Mouse (Mus musculus) MEL (cell line): ENCODE measurements around the gene Cpsf4l. TPM values are rescaled to one million over a fixed set of nuclear protein-coding genes. Genes with fewer than 3 reads are reported as not detected.

ENCODE experiments used
- DNase-seq: peaks from one replicate; pipeline ENCODE4 v3.0.0; 2011; ENCODE audit warnings: low read depth, low spot score
- H3K27ac ChIP-seq: 2 replicates; pipeline ENCODE4 v1.5.1; 2012; ENCODE audit warnings: low read depth, mild to moderate bottlenecking, control low read depth, low read length, moderate library complexity; ENCODE audit not compliant: control insufficient read depth
- H3K27me3 ChIP-seq, 2 experiments: fragments of 150-350 bp in 1 of 2; sonication (generic) in 1 of 2; 2 replicates each; pipeline ENCODE4 v1.6.1; 2012; ENCODE audit warnings: low read length in 2 of 2, mild to moderate bottlenecking in 2 of 2, improper control_type of control experiment in 1 of 2, moderate library complexity in 1 of 2; ENCODE audit not compliant: insufficient read depth in 2 of 2, control insufficient read depth in 1 of 2
- H3K36me3 ChIP-seq, 2 experiments: 2 replicates each; pipeline ENCODE4 v1.6.1; 2012 to 2014; ENCODE audit warnings: low read length in 2 of 2, improper control_type of control experiment in 1 of 2, inconsistent platforms in 1 of 2, mild to moderate bottlenecking in 1 of 2; ENCODE audit not compliant: insufficient read depth in 2 of 2, control insufficient read depth in 1 of 2
- H3K4me1 ChIP-seq, 2 experiments: fragments of 150-350 bp in 1 of 2; sonication (generic) in 1 of 2; 2 replicates each; pipeline ENCODE4 v1.6.1; 2012; ENCODE audit warnings: low read length in 2 of 2, improper control_type of control experiment in 1 of 2, mild to moderate bottlenecking in 1 of 2; ENCODE audit not compliant: insufficient read depth in 2 of 2, control insufficient read depth in 1 of 2
- H3K4me3 ChIP-seq, 2 experiments: fragments of 150-350 bp in 1 of 2; sonication (generic) in 1 of 2; 2 replicates each; pipeline ENCODE4 v1.5.1; 2012; ENCODE audit warnings: low read depth in 2 of 2, low read length in 2 of 2, mild to moderate bottlenecking in 2 of 2, moderate library complexity in 2 of 2, control low read depth in 1 of 2, improper control_type of control experiment in 1 of 2; ENCODE audit not compliant: control insufficient read depth in 1 of 2, insufficient read depth in 1 of 2
- H3K79me2 ChIP-seq: 2 replicates; pipeline ENCODE4 v1.6.1; 2012; ENCODE audit warnings: mild to moderate bottlenecking, low read length, moderate library complexity; ENCODE audit not compliant: control insufficient read depth, poor library complexity, insufficient read depth
- H3K9ac ChIP-seq: 2 replicates; pipeline ENCODE4 v1.6.1; 2012; ENCODE audit warnings: low read depth, mild to moderate bottlenecking, control low read depth, low read length, moderate library complexity; ENCODE audit not compliant: control insufficient read depth, poor library complexity, severe bottlenecking
- H3K9me3 ChIP-seq: fragments of 150-350 bp; sonication (generic); replicated peaks from 2 replicates; pipeline ENCODE4 v1.6.1; 2012; ENCODE audit warnings: mild to moderate bottlenecking, low read length, improper control_type of control experiment, moderate library complexity; ENCODE audit not compliant: insufficient read depth
- BHLHE40 ChIP-seq: IDR thresholded peaks from 2 replicates; pipeline ENCODE4 v1.6.1; 2012; ENCODE audit warnings: low read depth, mild to moderate bottlenecking, inconsistent platforms, low read length, improper control_type of control experiment, borderline replicate concordance
- CHD1 ChIP-seq: IDR thresholded peaks from 2 replicates; pipeline ENCODE4 v1.6.1; 2012; ENCODE audit warnings: low read depth, mild to moderate bottlenecking, inconsistent platforms, low read length, improper control_type of control experiment
- CTCF ChIP-seq, 3 experiments: IDR thresholded peaks in 2 of 3; conservative IDR thresholded peaks in 1 of 3; 2 replicates each; pipeline ENCODE4 v1.5.1; 2011 to 2012; ENCODE audit warnings: low read length in 3 of 3, low read depth in 2 of 3, mild to moderate bottlenecking in 2 of 3, improper control_type of control experiment in 1 of 3, inconsistent platforms in 1 of 3, mixed read lengths in 1 of 3, moderate library complexity in 1 of 3; ENCODE audit not compliant: control insufficient read depth in 1 of 3, insufficient read depth in 1 of 3, poor library complexity in 1 of 3, severe bottlenecking in 1 of 3
- EP300 ChIP-seq, 2 experiments: IDR thresholded peaks; 2 replicates each; pipeline ENCODE4 v1.6.1; 2011; ENCODE audit warnings: improper control_type of control experiment in 2 of 2, low read length in 2 of 2, low read depth in 1 of 2, mild to moderate bottlenecking in 1 of 2
- GATA1 ChIP-seq: IDR thresholded peaks from 2 replicates; pipeline ENCODE4 v1.6.1; 2011; ENCODE audit warnings: low read depth, low read length, improper control_type of control experiment
- KAT2A ChIP-seq: conservative IDR thresholded peaks from 2 replicates; pipeline ENCODE4 v1.6.1; 2012; ENCODE audit warnings: low read depth, low read length, improper control_type of control experiment, inconsistent platforms
- MAX ChIP-seq: IDR thresholded peaks from 2 replicates; pipeline ENCODE4 v1.6.1; 2011; ENCODE audit warnings: low read length, improper control_type of control experiment
- MAZ ChIP-seq: IDR thresholded peaks from 2 replicates; pipeline ENCODE4 v1.6.1; 2012; ENCODE audit warnings: low read depth, mild to moderate bottlenecking, inconsistent platforms, low read length, improper control_type of control experiment
- MXI1 ChIP-seq: IDR thresholded peaks from 2 replicates; pipeline ENCODE4 v1.6.1; 2011; ENCODE audit warnings: mild to moderate bottlenecking, low read depth, low read length, improper control_type of control experiment
- NRF1 ChIP-seq: IDR thresholded peaks from 2 replicates; pipeline ENCODE4 v1.6.1; 2014; ENCODE audit warnings: low read depth, mild to moderate bottlenecking, inconsistent platforms, low read length, improper control_type of control experiment, moderate library complexity; ENCODE audit not compliant: poor library complexity, insufficient read depth, severe bottlenecking
- POLR2A ChIP-seq, 2 experiments: IDR thresholded peaks; 2 replicates each; pipeline ENCODE4 v1.6.1; 2011 to 2012; ENCODE audit warnings: low read length in 2 of 2, mild to moderate bottlenecking in 2 of 2, control low read depth in 1 of 2, improper control_type of control experiment in 1 of 2, low read depth in 1 of 2, moderate library complexity in 1 of 2; ENCODE audit not compliant: control insufficient read depth in 1 of 2, insufficient read depth in 1 of 2, poor library complexity in 1 of 2
- POLR2AphosphoS5 ChIP-seq: IDR thresholded peaks from 2 replicates; pipeline ENCODE4 v1.6.1; 2012; ENCODE audit warnings: low read depth, borderline replicate concordance, mild to moderate bottlenecking, inconsistent platforms, low read length, moderate library complexity, mixed read lengths
- RAD21 ChIP-seq: IDR thresholded peaks from 2 replicates; pipeline ENCODE4 v1.6.1; 2011; ENCODE audit warnings: mild to moderate bottlenecking, low read depth, low read length, improper control_type of control experiment
- SIN3A ChIP-seq: IDR thresholded peaks from 2 replicates; pipeline ENCODE4 v1.6.1; 2012; ENCODE audit warnings: low read length, improper control_type of control experiment, inconsistent platforms
- SMC3 ChIP-seq: IDR thresholded peaks from 2 replicates; pipeline ENCODE4 v1.6.1; 2011; ENCODE audit warnings: low read depth, low read length, improper control_type of control experiment
- TAL1 ChIP-seq: IDR thresholded peaks from 2 replicates; pipeline ENCODE4 v1.6.1; 2012; ENCODE audit warnings: mild to moderate bottlenecking, inconsistent platforms, low read length, moderate library complexity, mixed read lengths
- TBP ChIP-seq: IDR thresholded peaks from 2 replicates; pipeline ENCODE4 v1.8.0; 2011; ENCODE audit warnings: low read depth, low read length, improper control_type of control experiment
- TCF12 ChIP-seq: IDR thresholded peaks from 2 replicates; pipeline ENCODE4 v1.6.1; 2014; ENCODE audit warnings: low read depth, mild to moderate bottlenecking, inconsistent platforms, low read length, improper control_type of control experiment, moderate library complexity
- ZC3H11A ChIP-seq: IDR thresholded peaks from 2 replicates; pipeline ENCODE4 v1.6.1; 2012; ENCODE audit warnings: low read depth, mild to moderate bottlenecking, inconsistent platforms, low read length, improper control_type of control experiment
- ZKSCAN1 ChIP-seq: IDR thresholded peaks from 2 replicates; pipeline ENCODE4 v1.6.1; 2012; ENCODE audit warnings: low read depth, mild to moderate bottlenecking, inconsistent platforms, low read length, improper control_type of control experiment, moderate library complexity
- polyA plus RNA-seq, 2 experiments: library from polyadenylated mRNA; stranded (reverse) in 1 of 2; unstranded in 1 of 2; fragments of >175 nt in 1 of 2; fragments of >200 nt in 1 of 2; gene quantifications; 2 replicates each; pipeline versions ENCODE4 v1.2.1 to v1.2.4; 2012; ENCODE audit warnings: low replicate concordance in 2 of 2, low read depth in 1 of 2; ENCODE audit not compliant: insufficient read length in 2 of 2, insufficient read depth in 1 of 2, missing spikeins in 1 of 2
- total RNA-seq: library from RNA; depleted of rRNA; stranded (reverse); fragments of 300-350 nt; gene quantifications from 2 replicates; pipeline ENCODE4 v1.2.3, GENCODE M21; 2012

Cpsf4l gene
- total and polyA plus RNA-seq, 3 experiments = 0.70 TPM; not detected in 2

- Histone ChIP-seq H3K4me1 (no peaks in the 10 kb centered on the region), H3K79me2 (no peaks in the 10 kb centered on the region), H3K9me3 (no peaks in the 10 kb centered on the region), H3K27me3 (no peaks in the 10 kb centered on the region), H3K27ac (no peak overlapping the region), H3K9ac (no peak overlapping the region), H3K4me3 (no peak overlapping the region), H3K36me3 (no peaks in the 10 kb centered on the region)
- DNase-seq = peak; percentile 86
- TF ChIP-seq POLR2A (IDR thresholded peaks at IDR 0.05; ENCODE audit: control insufficient read depth in 1 of 2, insufficient read depth in 1 of 2, low read depth in 1 of 2, low read length in 2 of 2, poor library complexity in 1 of 2) (no peak), SIN3A (peak; percentile 49), ZKSCAN1 (no peak), CTCF (IDR thresholded peaks at IDR 0.05 in 2 of 3, conservative IDR thresholded peaks at IDR 0.05 in 1 of 3; ENCODE audit: control insufficient read depth in 1 of 3, insufficient read depth in 1 of 3, low read depth in 2 of 3, low read length in 3 of 3, poor library complexity in 1 of 3, severe bottlenecking in 1 of 3) (peak; percentile 99 to 100 (median 100)), EP300 (IDR thresholded peaks at IDR 0.05; ENCODE audit: low read depth in 1 of 2, low read length in 2 of 2) (no peak), GATA1 (no peak), NRF1 (no peak), MAX (no peak; the same call in 1 of the 2 replicates), TAL1 (no peak), MXI1 (no peak; the same call in 1 of the 2 replicates), CHD1 (no peak), BHLHE40 (no peak), SMC3 (peak; percentile 100), TCF12 (no peak), ZC3H11A (peak; percentile 100), RAD21 (no peak; the same call in none of the 2 replicates), TBP (no peak), MAZ (no peak), KAT2A (no peak)
Measured at GRCm38 (mm10) chr11:113703758-113704157, 6.1 kb downstream of the Cpsf4l start.

DNA sequence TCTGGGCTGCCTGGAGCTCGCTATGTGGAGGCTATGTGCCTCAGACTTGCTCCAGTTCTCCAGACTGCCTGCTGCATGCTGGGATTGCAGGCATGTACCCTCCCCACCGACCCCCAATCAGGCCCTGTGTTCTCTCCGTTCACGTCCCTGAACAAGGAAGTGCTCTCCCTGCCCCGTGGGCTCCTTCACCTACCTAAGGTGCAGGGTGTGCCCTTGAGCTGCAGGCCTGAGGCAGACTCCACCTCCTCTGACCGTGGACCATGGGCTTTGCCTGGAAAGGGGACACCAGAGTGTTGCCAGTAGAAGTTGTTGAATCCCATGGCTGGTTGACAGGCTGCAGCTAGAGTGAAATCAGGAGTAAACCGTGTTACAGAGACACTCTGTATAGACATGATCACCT lies 10.2 kb downstream of the Cpsf4l start:
- H3K4me1 ChIP-seq = no peaks in the 10 kb centered on the region
- H3K79me2 ChIP-seq = no peaks in the 10 kb centered on the region
- DNase-seq = no peak
- no peaks in the 10 kb centered on the region for H3K9me3 ChIP-seq
- no peaks in the 10 kb centered on the region for H3K27me3 ChIP-seq
- H3K4me3 ChIP-seq = no peak overlapping the region
- TF ChIP-seq GATA1 (no peak), KAT2A (no peak), TBP (no peak), CTCF (IDR thresholded peaks at IDR 0.05 in 2 of 3, conservative IDR thresholded peaks at IDR 0.05 in 1 of 3; ENCODE audit: control insufficient read depth in 1 of 3, insufficient read depth in 1 of 3, low read depth in 2 of 3, low read length in 3 of 3, poor library complexity in 1 of 3, severe bottlenecking in 1 of 3) (no peak), RAD21 (no peak), POLR2AphosphoS5 (no peak), SMC3 (no peak)
- H3K27ac ChIP-seq = no peak overlapping the region
- H3K36me3 ChIP-seq = no peaks in the 10 kb centered on the region; a peak in 1 of 4 replicates
- H3K9ac ChIP-seq = no peak overlapping the region
